Mouse (Mus musculus): ENCODE measurements at regions not wholly inside any gene's neighbourhood (a gene's known extent, or its start where the extent isn't known, plus 50 kb on each side); places are given as distances from the start of the nearest gene placed in this dataset.

DNA sequence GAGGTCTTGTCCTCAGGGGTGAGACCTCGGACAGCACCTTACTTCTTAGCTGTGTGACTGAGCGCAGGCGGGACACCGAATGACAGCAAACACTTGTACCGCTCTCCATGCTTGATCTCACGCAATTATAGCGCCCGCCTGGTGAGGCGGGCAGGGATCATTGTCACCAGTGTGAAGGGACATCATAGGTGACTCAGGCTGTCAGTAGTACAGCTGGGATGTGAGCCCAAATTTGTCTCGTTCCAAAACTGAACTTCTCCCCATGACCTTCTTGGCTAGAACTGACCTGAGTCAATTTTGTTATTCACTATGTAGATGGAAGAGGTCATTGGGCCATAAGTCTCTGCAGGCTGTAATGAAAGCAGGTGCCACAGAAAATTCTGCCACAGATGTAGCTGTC, 104.1 kb upstream of the Rad23b start:
- TF ChIP-seq POLR2A (IDR thresholded peaks at IDR 0.05; ENCODE audit: insufficient read depth, low read depth, low read length) (no peak), CTCF (IDR thresholded peaks at IDR 0.05; ENCODE audit: insufficient read depth, low read depth, low read length) (no peak)
